Mouse (Mus musculus): ENCODE measurements around the gene Rab19. TPM values are rescaled to one million over a fixed set of nuclear protein-coding genes. Genes with fewer than 3 reads are reported as not detected.

Rab19 gene
- polyA plus RNA-seq, 1 experiment from 2014 or later = 0.81 TPM

DNA sequence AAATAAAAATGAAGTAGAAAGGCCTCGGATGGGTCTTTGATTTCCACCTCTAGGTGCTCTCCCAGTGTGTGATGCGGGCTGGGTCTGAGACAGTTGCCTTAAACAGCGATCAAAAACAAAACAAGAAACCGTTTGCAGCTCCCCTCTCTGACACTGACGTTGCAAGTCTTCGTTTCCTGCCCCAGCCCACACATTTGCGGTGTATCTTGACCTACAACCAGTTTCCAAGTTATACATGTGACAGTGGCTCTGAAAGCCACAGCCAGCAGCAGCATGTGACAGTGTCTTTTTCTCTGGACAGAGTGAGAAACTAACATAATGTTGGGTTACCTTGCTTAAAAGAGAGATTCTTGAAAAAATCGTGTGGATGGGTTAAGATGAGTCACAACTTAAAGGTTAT is 1.2 kb upstream of the Rab19 start:
- peaks cover 18% of the 10 kb centered on the region for H3K4me1 ChIP-seq (replicated peaks)
- H3K27ac ChIP-seq = no peak overlapping the region
- no peak overlapping the region for H3K9ac ChIP-seq (replicated peaks)
- no peak for ATAC-seq (ENCODE audit: insufficient number of reproducible peaks, insufficient read depth, low FRiP score, low TSS enrichment, low read depth)
- H3K4me3 ChIP-seq (replicated peaks) = no peak overlapping the region
- WGBS = 80% methylated on average over 8 of the region's 8 CpGs
- no peaks in the 10 kb centered on the region for H3K9me3 ChIP-seq
- H3K27me3 ChIP-seq = peaks cover 14% of the 10 kb centered on the region
- peaks cover 3% of the 10 kb centered on the region; the same call in 1 of the 2 replicates for H3K36me3 ChIP-seq
- H3K4me2 ChIP-seq = no peak overlapping the region

DNA sequence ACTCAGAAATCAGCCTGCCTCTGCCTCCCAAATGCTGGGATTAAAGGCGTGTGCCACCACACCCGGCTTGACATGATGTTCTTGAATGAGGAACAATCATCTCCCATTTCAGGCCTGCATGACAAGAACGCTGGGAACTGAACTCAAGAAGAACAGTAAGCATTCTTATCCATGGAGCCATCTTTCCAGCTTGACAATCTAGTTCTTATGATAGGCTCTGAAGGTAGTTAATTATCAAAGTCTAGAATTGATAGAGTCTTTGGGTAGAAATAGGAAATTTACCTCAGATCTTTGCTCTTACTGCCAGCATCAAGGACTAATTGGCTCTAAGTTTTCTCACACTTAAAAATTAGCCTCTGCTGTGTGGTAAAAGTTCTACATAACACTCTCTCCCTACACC is 699 bp upstream of the Rab19 start:
- Histone ChIP-seq H3K9ac (replicated peaks) (no peak overlapping the region), H3K9me3 (no peaks in the 10 kb centered on the region), H3K4me3 (replicated peaks) (no peak overlapping the region), H3K36me3 (no peaks in the 10 kb centered on the region), H3K4me1 (replicated peaks) (peaks cover 18% of the 10 kb centered on the region), H3K4me2 (no peak overlapping the region), H3K27ac (no peak overlapping the region), H3K27me3 (peaks cover 14% of the 10 kb centered on the region)
- 85% methylated on average over 3 of the region's 3 CpGs for WGBS
- ATAC-seq (ENCODE audit: insufficient number of reproducible peaks, insufficient read depth, low FRiP score, low TSS enrichment, low read depth) = no peak

DNA sequence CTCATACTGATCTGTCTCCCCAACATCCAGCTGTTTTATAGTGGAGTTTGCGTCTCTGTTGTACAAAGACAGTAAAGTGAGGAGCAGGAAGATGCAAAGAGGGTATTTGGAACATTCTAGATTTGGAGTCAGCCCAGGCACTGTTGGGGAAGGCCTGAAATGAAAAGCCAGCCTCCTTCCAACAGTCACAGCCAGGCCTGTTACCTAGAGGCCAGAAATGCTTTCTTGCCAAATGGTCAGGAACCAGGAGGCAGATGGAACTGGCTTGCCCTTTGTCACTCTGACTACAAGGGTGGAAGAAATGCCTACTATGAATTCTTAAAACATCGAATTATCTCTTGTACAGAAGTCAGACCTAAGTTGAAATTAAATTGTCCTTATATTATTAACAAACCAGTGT is 9.0 kb downstream of the Rab19 start:
- Histone ChIP-seq H3K27me3 (no peaks in the 10 kb centered on the region), H3K4me1 (replicated peaks) (no peaks in the 10 kb centered on the region), H3K36me3 (no peaks in the 10 kb centered on the region), H3K4me2 (no peak overlapping the region), H3K9ac (replicated peaks) (no peak overlapping the region), H3K4me3 (replicated peaks) (no peak overlapping the region), H3K27ac (no peak overlapping the region), H3K9me3 (no peaks in the 10 kb centered on the region)
- no peak for ATAC-seq (ENCODE audit: insufficient number of reproducible peaks, insufficient read depth, low FRiP score, low TSS enrichment, low read depth)
- 84% methylated on average over 2 of the region's 2 CpGs for WGBS

DNA sequence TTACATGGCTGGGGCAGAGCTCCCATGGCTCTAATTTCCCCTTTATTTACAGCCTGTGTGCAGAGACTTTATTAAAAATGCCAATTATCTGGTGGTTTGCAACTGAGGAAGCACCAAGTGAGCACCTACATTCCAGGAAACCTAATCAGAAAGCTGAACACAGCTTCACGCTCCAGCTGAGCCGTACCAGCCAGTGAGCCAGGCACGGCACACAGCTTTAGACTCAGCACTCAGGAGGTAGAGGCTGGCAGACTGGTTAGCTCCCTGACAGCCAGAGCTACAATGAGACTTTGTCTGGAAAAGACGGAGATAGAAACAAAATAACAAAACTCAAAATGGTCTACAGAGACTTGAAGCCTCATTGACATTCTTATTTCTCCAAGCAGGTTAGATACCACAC is 14.5 kb downstream of the Rab19 start:
- Histone ChIP-seq H3K27ac (no peak overlapping the region), H3K9ac (replicated peaks) (no peak overlapping the region), H3K36me3 (peaks cover 17% of the 10 kb centered on the region), H3K4me3 (replicated peaks) (no peak overlapping the region), H3K27me3 (no peaks in the 10 kb centered on the region), H3K4me2 (no peak overlapping the region), H3K4me1 (replicated peaks) (no peaks in the 10 kb centered on the region), H3K9me3 (no peaks in the 10 kb centered on the region)
- ATAC-seq (ENCODE audit: insufficient number of reproducible peaks, insufficient read depth, low FRiP score, low TSS enrichment, low read depth) = no peak
- 67% methylated on average over 4 of the region's 4 CpGs for WGBS

DNA sequence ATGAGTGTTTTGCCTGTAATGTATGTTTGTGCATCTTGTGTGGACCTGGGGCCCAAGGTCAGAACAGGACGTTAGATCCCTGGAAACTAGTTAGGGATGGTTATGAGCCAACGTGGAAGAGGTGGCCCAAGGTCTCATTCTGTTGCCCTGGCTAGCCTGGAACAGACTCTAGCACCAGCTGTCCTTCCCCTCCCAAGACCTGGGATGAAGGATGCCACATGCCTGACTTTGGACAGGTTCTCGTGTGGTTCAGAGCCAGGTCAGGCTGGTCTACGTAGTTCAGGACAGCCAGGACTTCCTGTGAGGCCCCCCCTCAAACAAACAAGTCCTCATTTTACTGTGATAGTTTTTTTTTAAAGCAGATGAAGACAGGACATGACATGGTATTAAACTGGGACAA is 14.9 kb downstream of the Rab19 start:
- no peak overlapping the region for H3K4me2 ChIP-seq
- no peaks in the 10 kb centered on the region for H3K27me3 ChIP-seq
- H3K9me3 ChIP-seq = no peaks in the 10 kb centered on the region
- H3K4me3 ChIP-seq (replicated peaks) = no peak overlapping the region
- H3K9ac ChIP-seq (replicated peaks) = no peak overlapping the region
- no peak for ATAC-seq (ENCODE audit: insufficient number of reproducible peaks, insufficient read depth, low FRiP score, low TSS enrichment, low read depth)
- 74% methylated on average over 4 of the region's 4 CpGs for WGBS
- peaks cover 17% of the 10 kb centered on the region for H3K36me3 ChIP-seq
- no peak overlapping the region for H3K27ac ChIP-seq
- no peaks in the 10 kb centered on the region for H3K4me1 ChIP-seq (replicated peaks)

DNA sequence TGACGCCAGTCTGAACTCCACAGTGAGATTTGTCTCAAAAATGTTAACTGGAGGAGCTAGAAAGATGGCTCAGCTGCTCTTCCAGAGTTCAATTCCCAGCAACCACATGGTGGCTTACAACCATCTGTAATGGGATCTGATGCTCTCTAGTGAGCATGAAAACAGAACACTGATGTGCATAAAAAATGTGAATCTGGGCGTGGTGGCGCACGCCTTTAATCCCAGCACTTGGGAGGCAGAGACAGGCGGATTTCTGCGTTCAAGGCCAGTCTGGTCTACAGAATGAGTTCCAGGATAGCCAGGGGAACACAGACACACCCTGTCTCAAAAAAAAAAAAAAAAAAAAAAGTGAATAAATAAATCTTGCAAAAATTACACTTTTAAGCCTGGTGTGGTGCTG is 16.1 kb downstream of the Rab19 start:
- 93% methylated on average over 6 of the region's 6 CpGs for WGBS
- Histone ChIP-seq H3K9me3 (no peaks in the 10 kb centered on the region), H3K27ac (no peak overlapping the region), H3K4me2 (no peak overlapping the region), H3K27me3 (no peaks in the 10 kb centered on the region), H3K36me3 (peaks cover 17% of the 10 kb centered on the region), H3K9ac (replicated peaks) (no peak overlapping the region), H3K4me1 (replicated peaks) (no peaks in the 10 kb centered on the region), H3K4me3 (replicated peaks) (no peak overlapping the region)
- no peak for ATAC-seq (ENCODE audit: insufficient number of reproducible peaks, insufficient read depth, low FRiP score, low TSS enrichment, low read depth)

DNA sequence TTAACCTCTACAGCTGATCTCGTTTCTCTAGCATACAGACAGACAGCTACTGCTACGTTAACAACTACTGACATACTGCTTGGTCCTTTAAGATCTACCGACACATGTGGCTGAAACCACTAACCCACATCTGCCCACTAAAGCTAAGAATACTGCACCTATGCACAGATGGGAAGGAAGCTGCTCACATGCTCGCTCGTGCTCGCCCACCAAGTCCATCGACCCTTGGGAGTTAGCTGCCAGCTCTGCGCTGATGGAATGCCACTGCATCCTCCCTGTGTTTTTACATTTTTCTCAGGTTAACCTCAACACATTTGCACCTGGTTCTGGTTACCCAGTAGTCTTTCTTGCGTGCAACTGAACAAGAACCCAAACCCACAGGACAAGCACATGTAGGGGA is 17.4 kb downstream of the Rab19 start:
- Histone ChIP-seq H3K9me3 (no peaks in the 10 kb centered on the region), H3K27me3 (no peaks in the 10 kb centered on the region), H3K4me1 (replicated peaks) (no peaks in the 10 kb centered on the region), H3K36me3 (peaks cover 20% of the 10 kb centered on the region), H3K27ac (no peak overlapping the region), H3K9ac (replicated peaks) (no peak overlapping the region), H3K4me3 (replicated peaks) (no peak overlapping the region), H3K4me2 (no peak overlapping the region)
- WGBS = 86% methylated on average over 9 of the region's 9 CpGs
- ATAC-seq (ENCODE audit: insufficient number of reproducible peaks, insufficient read depth, low FRiP score, low TSS enrichment, low read depth) = no peak

DNA sequence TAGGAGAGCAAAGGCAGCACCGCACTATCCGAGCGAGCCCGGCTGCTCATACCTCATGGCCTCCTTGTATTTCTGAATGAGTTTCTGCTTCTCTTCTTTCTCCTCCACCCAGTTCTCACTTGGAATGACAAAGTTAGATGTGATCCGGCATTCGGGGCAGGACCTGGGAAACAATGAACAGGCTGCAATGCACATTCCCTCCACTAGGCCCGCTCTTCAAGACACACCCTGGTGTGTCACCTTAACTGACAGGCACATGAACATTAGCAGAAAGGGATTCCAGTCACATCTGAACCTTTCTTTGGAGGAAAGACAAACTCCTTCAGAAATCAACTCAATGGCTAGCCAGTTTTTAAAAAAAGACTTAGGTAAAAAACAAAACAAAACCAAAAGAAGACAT is 19.4 kb downstream of the Rab19 start:
- no peak overlapping the region for H3K27ac ChIP-seq
- H3K4me2 ChIP-seq = no peak overlapping the region
- no peaks in the 10 kb centered on the region for H3K4me1 ChIP-seq (replicated peaks)
- H3K9me3 ChIP-seq = no peaks in the 10 kb centered on the region
- ATAC-seq (ENCODE audit: insufficient number of reproducible peaks, insufficient read depth, low FRiP score, low TSS enrichment, low read depth) = no peak
- WGBS = 82% methylated on average over 7 of the region's 7 CpGs
- H3K4me3 ChIP-seq (replicated peaks) = no peak overlapping the region
- peaks cover 36% of the 10 kb centered on the region for H3K36me3 ChIP-seq
- no peak overlapping the region for H3K9ac ChIP-seq (replicated peaks)
- no peaks in the 10 kb centered on the region for H3K27me3 ChIP-seq

DNA sequence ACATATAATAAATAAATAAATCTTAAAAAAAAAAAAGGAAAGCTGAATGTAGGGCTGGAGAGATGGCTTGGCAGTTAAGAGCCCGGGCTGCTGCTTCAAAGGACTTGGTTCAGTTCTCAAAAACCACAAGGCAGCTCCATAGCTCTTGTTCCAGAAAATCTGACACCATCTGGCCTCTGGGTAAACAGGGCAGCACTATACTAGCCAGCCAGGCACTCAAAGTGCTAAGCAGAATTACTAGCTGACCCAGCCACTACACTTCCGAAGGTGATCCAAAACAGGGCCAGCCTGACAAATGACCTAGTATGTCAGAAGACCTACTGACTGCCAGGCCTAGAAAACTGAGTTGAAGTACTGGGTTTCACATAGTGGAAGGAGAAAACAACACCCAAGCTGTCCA is 22.2 kb downstream of the Rab19 start:
- no peak overlapping the region for H3K4me3 ChIP-seq (replicated peaks)
- H3K4me2 ChIP-seq = no peak overlapping the region
- no peak overlapping the region for H3K9ac ChIP-seq (replicated peaks)
- no peak overlapping the region for H3K27ac ChIP-seq
- H3K36me3 ChIP-seq = peaks cover 41% of the 10 kb centered on the region
- 56% methylated on average over 2 of the region's 2 CpGs for WGBS
- H3K4me1 ChIP-seq (replicated peaks) = no peaks in the 10 kb centered on the region
- no peaks in the 10 kb centered on the region for H3K27me3 ChIP-seq
- no peak for ATAC-seq (ENCODE audit: insufficient number of reproducible peaks, insufficient read depth, low FRiP score, low TSS enrichment, low read depth)
- no peaks in the 10 kb centered on the region for H3K9me3 ChIP-seq

DNA sequence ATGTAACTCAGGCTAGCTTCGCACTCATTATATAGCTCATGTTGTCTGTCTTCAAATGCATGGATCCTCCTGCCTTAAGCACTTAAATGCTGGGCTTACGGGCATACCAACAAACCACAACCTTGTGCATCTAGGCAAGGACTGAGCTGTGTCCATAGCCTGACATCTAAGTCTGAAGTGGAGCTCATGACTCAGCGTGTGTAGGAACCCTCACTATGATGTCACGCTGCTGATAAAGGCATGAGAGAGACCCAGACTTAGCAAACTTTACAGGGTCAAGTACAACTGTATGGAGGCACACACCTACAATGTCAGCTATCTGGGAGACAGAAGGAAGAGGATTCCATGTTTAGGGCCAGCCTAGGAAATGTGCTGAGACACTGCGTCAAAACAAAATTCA is 25.5 kb downstream of the Rab19 start:
- Histone ChIP-seq H3K27me3 (no peaks in the 10 kb centered on the region), H3K27ac (no peak overlapping the region), H3K36me3 (peaks cover 37% of the 10 kb centered on the region), H3K4me2 (no peak overlapping the region), H3K4me3 (replicated peaks) (no peak overlapping the region), H3K9ac (replicated peaks) (no peak overlapping the region), H3K4me1 (replicated peaks) (no peaks in the 10 kb centered on the region), H3K9me3 (no peaks in the 10 kb centered on the region)
- WGBS = 92% methylated on average over 5 of the region's 5 CpGs
- ATAC-seq (ENCODE audit: insufficient number of reproducible peaks, insufficient read depth, low FRiP score, low TSS enrichment, low read depth) = no peak

DNA sequence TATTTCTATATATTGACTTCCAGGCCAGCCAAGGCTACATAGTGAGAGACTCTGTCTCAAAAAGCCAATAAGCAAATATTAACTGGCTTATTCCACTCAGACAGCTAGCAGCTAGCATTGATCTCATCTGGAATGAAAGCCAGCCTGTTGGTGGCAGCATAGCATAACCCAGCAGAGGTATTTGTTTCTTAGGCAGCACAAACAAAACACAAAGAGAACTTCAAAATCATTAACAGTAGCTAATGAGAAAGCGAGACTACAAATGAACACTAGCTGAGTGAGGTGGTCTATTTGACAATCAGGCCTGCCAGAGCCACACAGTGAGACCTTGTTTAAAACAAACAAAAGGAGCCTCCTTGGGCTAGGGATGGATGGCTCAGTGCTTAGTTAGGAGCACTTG is 33.1 kb downstream of the Rab19 start:
- Histone ChIP-seq H3K9me3 (no peaks in the 10 kb centered on the region), H3K4me3 (replicated peaks) (no peak overlapping the region), H3K36me3 (peaks cover 5% of the 10 kb centered on the region; the same call in 1 of the 2 replicates), H3K27ac (no peak overlapping the region), H3K4me1 (replicated peaks) (peaks cover 4% of the 10 kb centered on the region; the same call in 1 of the 2 replicates), H3K4me2 (no peak overlapping the region), H3K9ac (replicated peaks) (no peak overlapping the region), H3K27me3 (peaks cover 20% of the 10 kb centered on the region)
- 77% methylated on average over 1 of the region's 1 CpGs for WGBS
- ATAC-seq (ENCODE audit: insufficient number of reproducible peaks, insufficient read depth, low FRiP score, low TSS enrichment, low read depth) = no peak

DNA sequence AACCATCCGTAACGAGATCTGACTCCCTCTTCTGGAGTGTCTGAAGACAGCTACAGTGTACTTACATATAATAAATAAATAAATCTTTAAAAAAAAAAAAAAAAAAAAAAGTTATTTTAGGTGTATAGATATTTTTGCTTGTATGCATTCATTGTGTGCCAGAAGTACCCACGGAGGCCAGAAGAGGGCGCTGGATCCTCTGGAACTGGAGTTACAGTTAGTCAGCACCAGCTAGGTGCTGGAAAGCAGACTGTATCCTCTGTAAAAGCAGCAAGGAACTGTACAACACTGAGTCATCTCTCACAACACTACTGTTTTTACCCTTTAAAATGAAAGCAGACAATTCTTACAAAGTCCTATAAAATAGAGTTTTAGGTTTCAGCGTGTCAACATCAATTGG is 34.8 kb downstream of the Rab19 start:
- Histone ChIP-seq H3K27ac (no peak overlapping the region), H3K4me1 (replicated peaks) (peaks cover 5% of the 10 kb centered on the region), H3K36me3 (no peaks in the 10 kb centered on the region), H3K27me3 (peaks cover 21% of the 10 kb centered on the region), H3K9ac (replicated peaks) (no peak overlapping the region), H3K4me2 (no peak overlapping the region), H3K4me3 (replicated peaks) (no peak overlapping the region), H3K9me3 (no peaks in the 10 kb centered on the region)
- 52% methylated on average over 3 of the region's 5 CpGs for WGBS
- ATAC-seq (ENCODE audit: insufficient number of reproducible peaks, insufficient read depth, low FRiP score, low TSS enrichment, low read depth) = no peak
